Mouse (Mus musculus) lung, embryonic 14.5 days (tissue): Measurements from ENCODE around the gene Senp6. TPM values are rescaled to one million over a fixed set of nuclear protein-coding genes. Genes with fewer than 3 reads are reported as not detected.
A peak's percentile ranks its signal among the peaks of the same experiment; 100 is the strongest.

Source experiments
- ATAC-seq: fragments of 200-750 bp; cut with Nextera tagmentation; 2 replicates; pipeline ENCODE4 v1.8.0; 2017; ENCODE audit warnings: mild to moderate bottlenecking, moderate TSS enrichment, moderate library complexity; ENCODE audit not compliant: insufficient read depth
- DNase-seq: peaks from one replicate; pipeline ENCODE4 v3.0.0-alpha.2; 2015
- H3K27ac ChIP-seq: fragments of 300-500 bp; sonication (generic); 2 replicates; pipeline ENCODE4 v1.5.1; 2014; ENCODE audit warnings: low read depth, mild to moderate bottlenecking, moderate library complexity
- H3K27me3 ChIP-seq: fragments of 300-500 bp; sonication (generic); 2 replicates; pipeline ENCODE4 v1.6.1; 2014; ENCODE audit warnings: low read length, control low read depth; ENCODE audit not compliant: insufficient read depth
- H3K36me3 ChIP-seq: fragments of 300-500 bp; sonication (generic); 2 replicates; pipeline ENCODE4 v1.6.1; 2014; ENCODE audit warnings: control low read depth; ENCODE audit not compliant: insufficient read depth
- H3K4me1 ChIP-seq: fragments of 300-500 bp; sonication (generic); 2 replicates; pipeline ENCODE4 v1.6.1; 2014; ENCODE audit warnings: antibody characterized with exemption, control low read depth; ENCODE audit not compliant: insufficient read depth
- H3K4me2 ChIP-seq: fragments of 300-500 bp; sonication (generic); 2 replicates; pipeline ENCODE4 v1.6.1; 2014; ENCODE audit warnings: mild to moderate bottlenecking
- H3K4me3 ChIP-seq: fragments of 300-500 bp; sonication (generic); 2 replicates; pipeline ENCODE4 v1.5.1; 2014; ENCODE audit warnings: low read depth, low read length
- H3K9ac ChIP-seq: fragments of 300-500 bp; sonication (generic); 2 replicates; pipeline ENCODE4 v1.6.1; 2014
- H3K9me3 ChIP-seq: fragments of 300-500 bp; sonication (generic); 2 replicates; pipeline ENCODE4 v1.6.1; 2016; ENCODE audit warnings: low read depth, low read length, control low read depth
- CTCF ChIP-seq: IDR thresholded peaks from 2 replicates; pipeline ENCODE4 v1.5.1; 2016; ENCODE audit warnings: antibody characterized with exemption, low read depth
- WGBS: fragments of 180-500 bp; shearing (Covaris S2); extraction: QIAGEN DNeasy Blood & Tissue Kit; methylation state at CpG from one replicate; pipeline ENCODE4 v1.1.7; 2014; 5-methylcytosine and 5-hydroxymethylcytosine counted together
- polyA plus RNA-seq: library from polyadenylated mRNA; unstranded; fragments of >200 nt; fragmentation: Nextera tagmentation; extraction: Ambion mirVana; gene quantifications from 2 replicates; pipeline ENCODE4 v1.2.1, GENCODE M21; 2014

Senp6 gene
- polyA plus RNA-seq, 1 experiment from 2014 or later: 76.0 TPM

- H3K4me2 ChIP-seq: no peak overlapping the region
- H3K27ac ChIP-seq: no peak overlapping the region
- 75% methylated on average over 5 of the region's 5 CpGs for WGBS
- H3K36me3 ChIP-seq: peaks cover 52% of the 10 kb centered on the region
- no peaks in the 10 kb centered on the region for H3K4me1 ChIP-seq
- TF ChIP-seq CTCF: no peak
- H3K9ac ChIP-seq: no peak overlapping the region
- peak; percentile 60; the same call in 1 of the 2 replicates for ATAC-seq
- no peak overlapping the region for H3K4me3 ChIP-seq
- DNase-seq: peak; percentile 41
- H3K9me3 ChIP-seq: no peaks in the 10 kb centered on the region
- no peaks in the 10 kb centered on the region for H3K27me3 ChIP-seq
Measured at GRCm38 (mm10) chr9:80149594-80149993, 82.9 kb downstream of the Senp6 start.

GRCm38 (mm10) chr9:80155277-80155676 lies 88.6 kb downstream of the Senp6 start:
- peak; percentile 59 for ATAC-seq
- Histone ChIP-seq H3K4me2 (no peak overlapping the region), H3K27me3 (no peaks in the 10 kb centered on the region), H3K4me1 (no peaks in the 10 kb centered on the region), H3K4me3 (no peak overlapping the region), H3K27ac (no peak overlapping the region), H3K9me3 (no peaks in the 10 kb centered on the region), H3K36me3 (peaks cover 21% of the 10 kb centered on the region), H3K9ac (no peak overlapping the region)
- WGBS: 76% methylated on average over 5 of the region's 5 CpGs
- peak; percentile 77 for DNase-seq
- TF ChIP-seq CTCF: no peak

GRCm38 (mm10) chr9:80156780-80157179 lies 90.1 kb downstream of the Senp6 start:
- TF ChIP-seq CTCF: no peak
- Histone ChIP-seq H3K27ac (no peak overlapping the region), H3K27me3 (no peaks in the 10 kb centered on the region), H3K4me3 (no peak overlapping the region), H3K9me3 (no peaks in the 10 kb centered on the region), H3K4me1 (no peaks in the 10 kb centered on the region), H3K36me3 (peaks cover 14% of the 10 kb centered on the region), H3K9ac (no peak overlapping the region), H3K4me2 (no peak overlapping the region)
- 67% methylated on average over 5 of the region's 5 CpGs for WGBS
- ATAC-seq: no peak
- no peak for DNase-seq

GRCm38 (mm10) chr9:80157840-80158465 lies 91.2 kb downstream of the Senp6 start:
- ATAC-seq (no peak), DNase-seq (no peak)
- no peaks in the 10 kb centered on the region for H3K9me3 ChIP-seq
- TF ChIP-seq CTCF: no peak
- peaks cover 3% of the 10 kb centered on the region; the same call in 1 of the 2 replicates for H3K36me3 ChIP-seq
- no peaks in the 10 kb centered on the region for H3K4me1 ChIP-seq
- H3K27me3 ChIP-seq: no peaks in the 10 kb centered on the region
- H3K27ac ChIP-seq: no peak overlapping the region
- no peak overlapping the region for H3K9ac ChIP-seq
- WGBS: 81% methylated on average over 12 of the region's 12 CpGs
- no peak overlapping the region for H3K4me3 ChIP-seq
- H3K4me2 ChIP-seq: no peak overlapping the region

GRCm38 (mm10) chr9:80158937-80159336 lies 92.2 kb downstream of the Senp6 start:
- H3K4me3 ChIP-seq: no peak overlapping the region
- H3K4me1 ChIP-seq: no peaks in the 10 kb centered on the region
- ATAC-seq: no peak
- H3K27ac ChIP-seq: no peak overlapping the region
- no peak overlapping the region for H3K4me2 ChIP-seq
- no peak overlapping the region for H3K9ac ChIP-seq
- 0 out of 2 replicates have a peak, but pooled peaks cover 3% of the 10 kb centered on the region for H3K36me3 ChIP-seq
- 78% methylated on average over 5 of the region's 5 CpGs for WGBS
- no peak for DNase-seq
- H3K27me3 ChIP-seq: no peaks in the 10 kb centered on the region
- no peaks in the 10 kb centered on the region for H3K9me3 ChIP-seq
- no peak for TF ChIP-seq CTCF

- Histone ChIP-seq H3K9me3 (no peaks in the 10 kb centered on the region), H3K27ac (no peak overlapping the region), H3K36me3 (no peaks in the 10 kb centered on the region), H3K4me3 (no peak overlapping the region), H3K4me2 (no peak overlapping the region), H3K27me3 (no peaks in the 10 kb centered on the region), H3K4me1 (no peaks in the 10 kb centered on the region), H3K9ac (no peak overlapping the region)
- WGBS: 81% methylated on average over 4 of the region's 4 CpGs
- DNase-seq: no peak
- TF ChIP-seq CTCF: no peak
- no peak for ATAC-seq
Measured at GRCm38 (mm10) chr9:80161451-80161850, 94.7 kb downstream of the Senp6 start.

- DNase-seq: no peak
- ATAC-seq: no peak
- Histone ChIP-seq H3K4me3 (no peak overlapping the region), H3K9ac (no peak overlapping the region), H3K27ac (no peak overlapping the region), H3K9me3 (no peaks in the 10 kb centered on the region), H3K4me1 (no peaks in the 10 kb centered on the region), H3K27me3 (no peaks in the 10 kb centered on the region), H3K36me3 (no peaks in the 10 kb centered on the region), H3K4me2 (no peak overlapping the region)
- TF ChIP-seq CTCF: no peak
- WGBS: 80% methylated on average over 4 of the region's 4 CpGs
Measured at GRCm38 (mm10) chr9:80163126-80163723, 96.5 kb downstream of the Senp6 start.
